Mouse (Mus musculus) right cerebral cortex, postnatal 10 days (tissue): Measurements from ENCODE around the gene Ica1.
A peak's percentile ranks its signal among the peaks of the same experiment; 100 is the strongest.

Experiments
- DNase-seq, 2 experiments: peaks; one replicate each; pipeline ENCODE4 v3.0.0; 2021; ENCODE audit warnings: low spot score in 2 of 2

Gene Ica1

DNA sequence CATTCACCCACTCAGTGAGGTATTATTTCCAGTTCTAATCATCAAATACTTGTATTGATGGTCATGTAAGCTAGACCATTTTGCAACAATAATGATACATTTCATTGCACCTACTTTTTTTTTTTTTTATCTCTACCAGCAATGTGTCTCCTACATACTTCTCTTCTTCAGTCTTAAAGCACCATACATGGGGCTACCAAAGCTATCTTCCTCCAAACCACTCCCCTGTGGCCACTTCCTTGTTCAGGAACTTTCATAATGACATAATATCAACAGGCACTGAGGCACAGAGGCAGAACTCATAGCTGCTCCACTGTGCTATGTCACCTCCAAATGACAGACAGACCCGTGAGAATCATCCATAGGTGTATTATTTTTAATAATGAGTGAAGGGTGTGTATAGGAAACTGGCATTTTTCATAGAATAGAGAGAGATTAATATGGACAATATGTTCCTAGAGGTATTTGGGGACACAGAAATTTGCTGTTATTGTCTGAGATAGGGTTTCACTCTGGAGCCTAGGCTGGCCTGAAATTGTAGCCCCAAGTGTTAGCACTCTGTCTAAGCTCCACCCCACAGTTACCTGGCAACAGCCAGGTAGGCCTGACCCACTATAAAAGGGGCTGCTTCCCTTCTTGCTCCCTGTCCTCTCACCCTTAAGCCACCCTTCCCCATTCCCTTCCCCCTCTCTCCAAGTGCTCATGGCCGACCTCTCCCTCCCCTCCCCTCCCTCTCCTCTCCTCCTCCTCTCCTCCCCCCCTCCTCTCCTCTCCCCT is 86.9 kb downstream of the Ica1 start:
- no peak for DNase-seq

DNA sequence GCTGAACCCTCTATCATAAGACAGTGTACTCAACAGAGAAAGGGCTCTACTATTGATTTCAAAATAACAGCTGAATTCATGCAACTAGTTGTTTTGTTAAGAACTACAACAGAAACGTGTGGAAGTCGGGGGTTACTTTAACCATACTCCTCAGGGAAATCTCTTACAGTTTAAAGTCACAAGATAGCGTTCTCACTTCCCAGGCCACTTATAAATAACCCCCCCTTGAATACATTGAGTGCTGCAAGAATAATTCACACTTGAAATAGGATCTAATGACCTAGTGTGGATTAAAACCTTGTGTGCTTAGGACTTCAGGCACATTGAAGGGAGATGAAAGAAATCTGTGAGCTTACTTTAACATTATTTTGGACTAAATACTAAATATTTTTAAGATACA is 87.8 kb downstream of the Ica1 start:
- no peak for DNase-seq

DNA sequence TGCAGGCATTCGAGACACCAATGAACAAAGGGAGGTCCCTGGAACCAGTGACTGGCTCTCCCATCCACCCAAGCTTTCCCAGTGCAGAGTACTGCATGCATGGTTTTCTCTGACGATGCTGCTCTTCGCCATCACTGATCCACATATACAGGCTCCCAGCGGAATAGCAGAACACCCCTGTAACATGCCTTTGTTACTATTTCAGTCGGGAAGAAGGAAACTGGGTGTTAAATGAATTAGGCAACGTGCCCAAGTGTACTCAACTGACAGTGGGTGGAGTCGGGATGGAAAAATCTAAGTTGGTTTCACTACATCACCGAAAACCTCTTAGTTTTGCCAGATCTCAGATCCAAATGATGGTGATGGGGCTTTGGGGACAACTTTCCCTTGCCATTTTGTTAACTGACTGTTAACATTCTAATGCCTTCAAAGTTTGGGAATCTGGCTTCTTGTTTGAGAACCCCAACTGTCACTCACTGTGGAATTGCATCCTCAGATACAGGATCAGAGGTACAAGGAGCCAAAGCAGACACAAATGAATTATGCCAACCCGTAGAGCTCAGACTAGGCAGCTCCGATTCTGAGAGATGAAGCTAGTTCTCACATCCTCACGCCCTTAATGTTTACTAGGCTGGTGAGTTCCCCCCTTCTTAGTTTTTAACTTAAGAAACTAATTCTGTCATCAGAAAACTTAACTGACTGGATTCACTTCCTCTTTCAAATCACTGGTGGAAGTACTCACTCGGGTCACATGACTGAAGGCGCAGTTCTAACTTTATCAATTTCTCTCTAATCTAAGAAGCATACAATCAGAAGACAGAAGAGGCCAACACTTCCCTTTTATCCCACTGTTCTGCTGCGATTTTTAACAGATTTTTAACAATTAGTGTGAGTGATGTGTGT is 91.4 kb downstream of the Ica1 start:
- peak in 1 of 2 experiments; percentile 38 for DNase-seq

DNA sequence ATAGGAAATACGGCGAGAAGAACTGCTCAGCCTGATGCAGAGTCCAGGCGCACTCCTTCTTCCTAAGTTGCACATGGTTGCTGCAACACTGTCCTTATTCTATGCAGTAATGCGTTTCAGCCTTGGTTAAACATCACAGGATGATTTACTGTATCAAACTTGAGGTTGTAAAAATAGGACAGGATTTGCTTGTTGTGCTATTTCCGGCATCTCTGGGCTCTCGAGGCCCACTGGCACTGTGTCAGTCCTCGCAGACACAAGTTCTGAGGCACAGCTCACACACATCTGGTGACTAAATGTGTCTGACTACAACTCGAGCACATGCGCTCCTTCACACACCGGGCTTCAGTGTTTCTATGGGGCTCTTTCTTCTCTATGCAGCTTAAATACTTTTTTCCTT is 94.9 kb downstream of the Ica1 start:
- DNase-seq: peak; percentile 69 to 82

DNA sequence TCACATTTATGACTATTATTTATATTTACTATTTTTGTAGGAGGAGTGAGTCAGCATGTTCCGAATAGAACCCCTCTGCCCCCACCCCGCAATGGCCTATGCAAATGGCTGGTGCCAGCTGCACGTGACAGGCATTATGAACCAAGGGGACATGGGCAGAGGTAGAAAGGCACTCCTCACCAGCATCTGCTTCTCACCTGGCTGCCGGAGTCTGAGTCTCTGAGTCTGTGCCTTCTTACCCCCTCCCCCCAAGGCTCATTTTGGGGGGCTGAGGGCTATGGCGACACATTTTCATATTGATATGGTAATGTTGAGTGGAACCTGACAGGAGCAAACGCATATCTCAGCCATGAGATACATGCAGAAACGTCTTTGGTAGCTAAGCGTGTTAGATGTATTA is 97.4 kb downstream of the Ica1 start:
- no peak for DNase-seq

DNA sequence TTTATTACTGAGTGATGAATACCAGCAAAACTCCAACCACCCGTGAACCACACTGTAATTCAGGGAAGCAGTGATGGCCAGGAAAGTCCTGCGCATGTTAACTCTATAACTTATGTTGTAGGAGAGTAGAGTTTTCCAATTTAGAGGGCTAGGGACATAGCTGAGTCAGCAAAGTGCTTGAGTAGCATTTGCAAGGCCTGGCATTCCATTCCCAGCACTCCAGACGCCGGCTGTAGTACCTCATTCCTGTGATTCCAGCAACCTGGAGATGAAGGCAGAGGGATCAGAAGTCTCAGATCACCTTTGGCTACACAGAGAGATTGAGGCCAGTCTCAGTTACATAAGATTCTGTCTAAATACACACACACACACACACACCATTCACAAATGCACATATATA is 105.3 kb downstream of the Ica1 start:
- DNase-seq: no peak

DNA sequence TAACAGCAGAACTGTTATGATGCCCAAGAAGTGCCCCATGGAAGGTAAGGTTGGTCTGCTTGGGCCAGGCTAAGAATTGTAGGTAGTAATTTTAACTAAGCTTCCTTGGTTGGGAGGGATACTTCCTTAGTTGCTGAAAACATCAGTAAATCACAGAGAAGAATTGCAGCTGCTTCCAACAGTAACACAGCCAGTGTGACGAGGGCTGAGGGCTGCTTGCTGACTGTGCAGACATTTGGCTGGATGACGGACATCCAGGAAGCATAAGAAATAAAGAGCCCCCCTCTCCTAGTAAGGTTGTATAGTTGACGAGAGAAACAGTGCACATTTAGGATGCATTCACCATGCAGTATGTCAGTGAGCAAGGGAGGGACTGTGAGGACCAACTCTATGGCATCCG is 108.9 kb downstream of the Ica1 start:
- DNase-seq: no peak

DNA sequence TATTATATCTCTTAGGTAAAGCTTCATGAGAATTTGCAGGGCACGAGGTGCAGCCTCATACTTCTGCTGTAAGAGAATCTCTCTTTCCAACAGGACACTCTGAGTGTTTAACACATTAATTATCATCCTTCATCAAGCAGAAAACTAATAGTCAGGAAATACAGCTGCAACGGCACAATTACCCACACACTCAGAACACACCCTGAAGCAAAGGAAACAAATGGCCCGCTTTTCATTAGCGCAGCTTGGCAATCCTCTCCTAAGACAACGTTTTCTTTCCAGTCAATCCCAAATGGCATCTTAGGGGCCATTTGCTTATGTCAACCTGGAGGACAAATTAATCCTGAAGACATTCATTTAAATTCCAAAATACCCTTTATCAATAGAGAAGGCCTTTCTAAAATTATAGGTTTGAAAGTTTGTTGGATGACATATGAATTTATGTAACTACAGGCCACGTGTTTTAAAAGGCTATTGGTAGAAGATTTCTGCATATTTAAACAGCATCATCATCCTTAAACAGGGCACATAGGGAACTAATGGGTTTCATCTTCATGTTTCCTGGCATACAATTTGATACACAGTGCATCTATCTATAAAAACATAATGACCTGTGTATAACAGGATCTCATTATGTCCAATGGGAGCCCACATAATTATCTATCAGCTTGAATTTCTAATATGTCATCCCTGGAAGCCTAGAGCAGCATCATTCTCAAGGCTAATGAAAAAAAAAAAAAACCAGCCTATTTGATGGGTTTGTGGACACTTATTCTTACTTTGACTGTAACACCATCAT is 110.1 kb downstream of the Ica1 start:
- no peak for DNase-seq

DNA sequence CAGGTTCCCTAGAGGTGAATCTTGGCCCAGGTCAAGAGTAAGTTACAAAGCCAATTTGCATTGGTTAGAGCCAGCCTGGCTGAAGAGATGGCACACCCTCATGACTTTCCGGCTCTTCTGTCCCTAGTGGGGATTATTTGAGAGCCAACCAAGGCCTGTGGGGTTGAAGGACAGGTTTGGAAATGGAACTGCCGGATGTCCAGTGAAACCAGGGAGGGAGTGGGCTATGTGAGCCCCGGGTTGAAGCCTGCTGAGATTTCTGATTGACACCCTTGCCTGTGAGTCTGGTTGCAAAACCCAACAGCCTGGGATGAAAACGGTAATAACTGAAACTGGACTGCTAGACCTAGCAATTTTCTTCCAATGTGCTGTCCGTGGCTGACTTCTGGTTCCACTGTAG is 112.5 kb downstream of the Ica1 start:
- DNase-seq: no peak

DNA sequence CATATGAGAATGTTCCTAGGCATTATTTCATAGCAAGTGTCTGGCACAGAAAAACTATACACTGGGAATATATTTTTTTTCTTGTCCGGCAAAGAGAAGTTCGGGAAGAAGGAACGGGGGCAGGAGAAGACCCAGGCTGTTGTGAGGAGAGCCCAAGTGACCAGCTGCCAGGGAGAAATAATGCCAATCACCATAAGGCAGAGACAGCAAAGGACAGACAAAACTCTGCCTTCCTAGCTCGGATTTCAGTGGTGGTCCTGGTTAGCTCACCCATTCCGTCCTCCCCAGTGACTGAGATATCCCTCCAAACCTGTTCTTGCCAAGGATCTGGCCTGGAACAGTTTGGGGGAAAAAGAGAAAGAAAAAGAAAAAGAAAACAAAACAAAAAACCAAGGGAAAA is 113.3 kb downstream of the Ica1 start:
- DNase-seq: no peak

DNA sequence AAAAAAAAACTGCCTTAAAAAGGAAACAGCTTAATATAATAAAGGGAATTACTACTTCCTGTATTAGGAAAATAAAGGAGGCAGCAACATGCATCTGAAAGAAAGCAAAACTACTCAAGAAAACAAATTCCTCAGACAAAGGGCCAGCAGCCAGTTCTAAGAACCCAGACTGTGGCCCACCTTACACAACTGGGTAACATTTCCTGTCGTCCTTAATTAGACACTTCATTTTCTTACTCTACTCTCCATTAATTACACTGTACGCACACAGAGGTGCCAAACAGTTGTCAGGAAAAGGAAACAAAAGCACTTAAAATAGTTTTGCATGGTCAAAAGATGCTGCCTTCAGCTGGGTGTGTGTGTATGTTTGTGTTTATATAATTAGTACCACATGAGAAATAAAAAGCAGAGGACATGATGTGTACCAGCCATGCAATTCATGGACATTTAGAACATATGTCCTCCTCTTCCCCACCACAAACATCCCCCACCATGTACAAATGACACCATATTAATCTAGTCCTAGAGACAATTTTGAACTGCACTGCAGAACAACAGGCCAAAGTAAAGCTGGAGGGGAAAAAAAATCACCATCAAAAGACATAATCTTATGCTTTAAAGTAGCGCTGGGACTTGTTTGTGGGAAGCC is 115.1 kb downstream of the Ica1 start:
- DNase-seq: no peak

DNA sequence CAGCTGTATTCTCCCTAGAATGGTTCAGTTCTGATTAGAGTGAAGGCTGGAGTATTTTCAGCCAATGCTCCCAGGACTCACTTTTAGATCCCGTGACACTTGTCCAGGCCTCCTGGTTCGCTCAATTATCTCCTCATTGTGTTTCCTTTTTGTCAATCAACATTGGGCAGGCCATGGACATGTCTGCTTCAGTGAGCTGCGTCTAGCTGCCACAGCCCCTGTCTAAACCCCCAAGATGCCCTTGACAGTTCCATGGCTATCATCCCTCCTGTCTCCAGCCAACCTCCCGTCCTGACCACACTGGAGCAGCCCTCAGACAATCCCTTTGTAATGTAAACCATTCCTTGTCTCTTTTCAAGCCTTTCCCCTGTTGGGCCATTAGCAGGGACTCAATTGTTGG is 116.9 kb downstream of the Ica1 start:
- DNase-seq: no peak

DNA sequence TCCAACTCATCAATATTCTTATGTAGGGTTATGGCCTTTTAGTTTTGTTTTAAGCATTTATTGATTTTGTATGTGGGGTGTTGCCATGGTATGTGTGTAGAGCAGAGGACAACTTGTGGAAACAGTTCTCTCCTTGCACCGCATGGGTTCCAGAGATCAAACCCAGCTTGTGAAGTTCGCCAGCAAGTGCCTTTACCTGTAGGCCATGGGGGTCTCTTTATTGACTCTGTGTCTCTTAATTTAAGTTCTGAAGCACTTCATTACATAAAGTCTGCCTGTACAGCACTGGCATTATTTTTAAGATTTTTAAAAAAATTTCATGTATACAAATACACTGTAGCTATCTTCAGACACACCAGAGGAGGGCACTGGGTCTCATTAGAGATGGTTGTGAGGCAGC is 118.2 kb downstream of the Ica1 start:
- no peak for DNase-seq

DNA sequence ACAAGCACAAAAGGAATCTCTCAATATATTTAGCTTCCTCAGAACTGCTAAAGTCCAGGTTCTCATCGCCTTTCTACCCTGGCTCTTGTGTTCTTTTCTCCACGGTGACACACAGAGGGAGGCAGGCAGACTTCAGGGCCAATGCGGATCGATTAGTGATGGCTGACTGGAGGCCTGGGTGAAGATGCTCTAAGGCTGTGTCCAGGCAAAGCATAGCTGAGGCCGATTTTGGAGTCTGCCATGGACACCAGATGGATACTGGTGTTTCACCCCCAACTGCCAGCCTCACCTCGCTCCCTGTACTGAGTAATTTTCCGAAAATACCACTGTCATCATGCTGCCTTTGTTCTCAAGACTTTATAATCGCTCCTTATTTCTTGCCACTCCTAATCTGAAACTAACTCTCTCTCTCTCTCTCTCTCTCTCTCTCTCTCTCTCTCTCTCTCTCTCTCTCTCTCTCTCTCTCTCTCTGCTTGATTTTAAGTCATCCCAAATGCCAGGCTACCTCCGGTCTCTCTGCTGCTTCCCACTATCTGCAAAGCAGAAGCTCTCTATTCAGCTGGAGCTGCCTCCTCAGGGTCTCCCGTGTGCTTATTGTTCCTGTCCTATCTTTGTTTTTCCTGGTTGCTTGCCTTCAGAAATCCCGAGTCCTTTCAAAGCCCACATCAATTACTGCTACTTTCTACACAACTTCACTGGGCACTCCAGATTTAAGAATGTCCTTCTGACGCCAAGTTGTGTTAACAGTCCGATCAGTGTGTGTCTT is 118.9 kb downstream of the Ica1 start:
- peak in 1 of 2 experiments; percentile 39 for DNase-seq

DNA sequence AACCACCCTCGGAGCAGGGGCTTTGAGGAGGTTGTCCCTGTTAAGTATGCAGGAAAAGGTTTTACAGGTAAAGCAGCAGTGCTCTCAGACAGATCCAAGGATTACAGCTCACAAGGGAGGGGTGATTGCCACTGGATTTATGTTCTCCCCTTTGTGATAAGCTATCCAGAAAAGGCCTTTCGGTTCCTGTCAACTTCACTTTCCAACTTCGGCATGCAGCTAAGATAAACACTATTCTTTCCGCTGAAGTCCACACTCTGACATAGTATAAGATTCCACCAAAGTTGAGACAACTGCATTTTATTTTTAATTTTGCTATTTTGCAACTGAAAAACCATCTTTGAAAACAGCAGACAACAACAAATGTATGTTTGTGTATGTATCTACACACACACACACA is 119.9 kb downstream of the Ica1 start:
- no peak for DNase-seq

DNA sequence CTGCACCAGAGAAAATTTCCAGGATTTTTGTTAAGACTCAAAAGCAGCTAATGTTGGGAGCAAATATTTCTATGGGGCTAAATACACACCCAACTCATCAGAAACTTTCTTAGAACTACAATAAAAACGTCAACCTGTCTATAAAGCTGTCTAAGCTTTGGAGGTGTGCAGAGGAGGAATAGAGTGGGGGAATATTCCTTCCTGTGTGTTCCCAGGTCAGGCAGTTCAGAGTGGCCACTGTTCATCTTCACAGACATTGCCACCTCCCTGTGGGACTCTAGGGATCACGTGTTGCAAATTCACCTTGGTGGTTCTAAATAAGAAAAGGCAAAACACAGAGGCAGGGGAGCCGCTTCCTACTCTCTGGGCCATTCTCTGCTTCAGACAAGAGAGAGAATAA is 120.8 kb downstream of the Ica1 start:
- no peak for DNase-seq

DNA sequence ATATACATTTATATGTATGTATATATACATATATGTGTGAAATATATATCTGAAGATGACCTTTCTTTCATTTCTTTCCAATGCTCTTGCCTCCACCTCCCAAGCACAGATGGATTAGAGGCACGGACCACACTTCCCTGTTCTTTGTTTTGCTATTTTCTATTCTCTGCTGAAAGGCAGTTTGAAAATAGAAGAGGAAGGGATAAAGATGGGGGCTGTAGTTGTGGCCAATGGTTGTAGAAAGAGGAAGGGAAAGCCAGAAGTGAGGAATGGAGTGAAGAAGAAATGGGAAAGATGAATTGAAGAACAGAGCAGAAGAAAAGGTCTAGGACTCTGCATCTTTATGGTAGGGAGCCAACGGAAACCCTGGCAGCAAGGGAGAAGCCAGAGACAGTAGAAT is 122.8 kb downstream of the Ica1 start:
- DNase-seq: no peak

DNA sequence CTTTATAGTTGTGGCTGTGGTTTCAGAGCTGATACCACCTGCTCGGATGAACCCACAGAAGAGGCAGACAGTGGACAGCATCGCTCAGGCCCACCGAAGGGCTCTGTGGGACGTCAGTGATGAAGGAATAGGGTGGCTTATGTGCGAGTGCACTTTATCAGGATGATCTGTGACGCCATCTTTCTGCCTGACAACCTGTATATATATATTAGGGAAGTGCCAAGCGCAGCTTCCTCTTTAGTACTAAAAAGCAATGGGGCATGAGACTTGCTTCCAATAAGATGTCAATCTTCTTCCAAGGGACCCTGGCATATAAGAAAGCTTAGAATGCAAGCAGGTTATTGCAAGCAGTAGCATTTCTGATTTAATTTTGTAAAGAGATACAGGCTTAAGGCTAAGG is 127.9 kb downstream of the Ica1 start:
- DNase-seq: no peak

DNA sequence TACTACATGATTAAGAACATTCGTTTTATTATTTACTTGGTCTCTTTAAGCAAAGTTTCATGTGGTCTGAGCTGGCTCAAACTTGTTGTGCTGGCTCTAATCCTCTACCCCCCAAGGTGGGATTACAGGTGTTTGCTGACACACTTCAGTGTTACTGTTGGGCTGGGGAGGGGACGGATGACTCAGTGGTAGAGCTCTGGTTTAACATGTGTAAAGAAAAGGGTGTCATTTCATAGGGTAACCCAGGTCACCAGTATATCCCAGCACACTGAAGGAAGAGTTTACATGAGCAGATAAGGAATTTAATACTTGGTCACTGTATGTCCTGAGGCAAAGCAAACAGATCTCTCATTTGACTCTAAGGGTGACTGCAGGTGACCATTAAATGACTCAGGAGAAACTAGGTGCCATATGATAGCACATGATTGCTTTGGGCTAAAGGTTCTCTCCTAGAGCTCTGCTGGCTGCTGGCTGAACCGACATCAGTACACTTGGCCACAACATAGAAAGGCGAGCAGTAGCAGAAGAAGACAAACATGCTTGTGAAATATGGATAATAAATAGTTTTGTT is 128.9 kb downstream of the Ica1 start:
- DNase-seq: no peak

DNA sequence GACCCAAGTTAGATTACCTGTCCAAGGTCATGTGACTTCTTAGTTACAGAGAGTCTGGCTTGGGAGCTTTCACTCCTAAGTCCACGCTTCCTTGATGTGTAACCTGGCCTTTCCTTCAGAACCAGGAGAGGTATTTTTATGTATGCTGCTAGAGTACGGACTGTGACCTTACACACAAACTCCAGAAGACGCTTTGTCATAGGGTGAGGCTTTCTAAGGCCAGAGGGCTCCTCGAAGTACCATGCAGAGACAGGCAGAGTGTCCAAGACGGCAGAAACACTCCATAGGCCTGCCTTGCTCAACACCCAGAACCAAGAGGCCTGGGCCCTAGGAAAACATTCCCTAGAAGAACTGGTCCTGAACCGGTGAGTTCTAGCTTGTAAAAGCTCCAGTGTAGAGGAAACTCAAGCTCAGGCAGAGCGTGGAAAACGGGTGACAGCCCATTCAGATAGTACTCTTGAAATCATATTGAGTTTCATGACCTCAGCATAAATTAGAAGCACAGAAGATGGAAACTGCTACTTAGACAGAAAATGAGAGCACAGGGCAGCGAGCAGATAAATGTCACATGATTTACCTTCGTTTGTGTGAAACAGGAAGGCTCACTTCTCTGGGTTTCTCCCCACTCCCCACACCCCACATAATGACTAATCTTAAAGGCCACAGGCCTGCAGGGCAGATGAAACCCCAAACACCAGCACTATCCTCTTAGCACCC is 129.9 kb downstream of the Ica1 start:
- DNase-seq: no peak
